Mouse (Mus musculus) left cerebral cortex, adult 18-20 months (tissue): Measurements from ENCODE around the gene Foxk2. TPM values are rescaled to one million over a fixed set of nuclear protein-coding genes. Genes with fewer than 3 reads are reported as not detected.
"Not testable (repeated sequence)": the region's sequence is repeated elsewhere in the genome, so short reads cannot be mapped to it uniquely, and the experiment has no call there.

ENCODE experiments used
- DNase-seq, 2 experiments: peaks; one replicate each; pipeline ENCODE4 v3.0.0; 2021 to 2022; ENCODE audit warnings: low spot score in 2 of 2, mixed read lengths in 1 of 2
- total RNA-seq, 2 experiments: library from RNA; stranded (reverse); gene quantifications; 2 replicates each; pipeline ENCODE4 v1.2.3; 2021

Foxk2 gene
- total RNA-seq, 2 experiments from 2014 or later = 79.6 to 82.2 TPM

- DNase-seq = no peak
Observed at GRCm38 (mm10) chr11:121277516-121277915, 17.7 kb downstream of the Foxk2 start.

DNA sequence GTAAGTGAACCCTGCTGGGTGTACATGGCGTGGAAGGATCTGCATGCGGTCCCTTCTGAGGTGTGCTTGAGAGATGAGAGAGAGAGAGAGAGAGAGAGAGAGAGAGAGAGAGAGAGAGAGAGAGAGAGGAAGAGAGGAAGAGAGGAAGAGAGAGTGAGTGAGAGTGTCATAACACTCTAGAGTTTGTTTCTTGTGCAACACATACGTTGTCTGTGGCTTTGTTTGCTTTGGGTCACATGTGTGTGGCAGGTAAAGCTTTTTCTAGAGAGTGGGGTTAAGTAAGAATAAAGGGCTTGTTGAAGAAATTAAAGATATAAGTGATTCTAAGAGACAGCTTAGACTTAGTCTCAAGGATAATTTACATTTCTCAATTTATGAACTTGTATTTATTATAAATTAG lies 18.2 kb downstream of the Foxk2 start:
- no peak for DNase-seq

DNA sequence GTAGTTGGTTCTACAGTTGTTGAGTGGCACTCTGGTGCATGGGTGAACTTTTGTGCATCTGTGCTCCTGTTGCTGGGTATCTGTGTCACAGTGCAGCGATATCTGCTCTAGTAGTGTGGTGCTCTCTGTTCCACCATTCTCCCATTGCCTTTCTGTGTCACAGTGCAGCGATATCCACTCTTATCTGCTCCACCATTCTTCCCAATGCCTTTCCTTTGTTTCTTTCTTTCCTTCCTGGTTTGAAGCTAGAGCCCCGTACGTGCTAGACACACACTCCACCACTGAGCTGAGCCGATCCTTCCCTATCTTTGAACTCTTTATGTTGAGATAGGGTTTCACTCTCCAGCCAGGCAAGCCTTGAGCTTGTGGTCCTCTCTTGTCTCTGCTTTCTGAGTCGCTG lies 23.1 kb downstream of the Foxk2 start:
- DNase-seq = no peak

- DNase-seq = no peak
Observed at GRCm38 (mm10) chr11:121289859-121290258, 30.1 kb downstream of the Foxk2 start.

GRCm38 (mm10) chr11:121294771-121295170 lies 35.0 kb downstream of the Foxk2 start:
- DNase-seq = no peak

DNA sequence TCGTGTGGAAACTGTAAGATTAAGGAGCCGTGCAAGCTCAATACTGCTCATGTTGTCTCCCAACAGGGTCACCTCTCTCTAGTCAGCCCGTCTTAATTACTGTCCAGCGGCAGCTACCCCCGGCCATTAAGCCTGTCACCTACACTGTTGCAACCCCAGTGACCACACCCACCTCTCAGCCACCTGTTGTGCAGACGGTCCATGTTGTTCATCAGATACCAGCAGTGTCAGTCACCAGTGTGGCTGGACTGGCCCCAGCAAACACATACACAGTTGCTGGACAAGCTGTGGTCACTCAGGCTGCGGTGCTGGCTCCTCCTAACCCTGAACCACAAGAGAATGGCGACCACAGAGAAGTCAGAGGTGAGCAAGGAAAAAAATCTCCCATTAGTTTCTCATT lies 38.7 kb downstream of the Foxk2 start:
- DNase-seq = no peak

DNA sequence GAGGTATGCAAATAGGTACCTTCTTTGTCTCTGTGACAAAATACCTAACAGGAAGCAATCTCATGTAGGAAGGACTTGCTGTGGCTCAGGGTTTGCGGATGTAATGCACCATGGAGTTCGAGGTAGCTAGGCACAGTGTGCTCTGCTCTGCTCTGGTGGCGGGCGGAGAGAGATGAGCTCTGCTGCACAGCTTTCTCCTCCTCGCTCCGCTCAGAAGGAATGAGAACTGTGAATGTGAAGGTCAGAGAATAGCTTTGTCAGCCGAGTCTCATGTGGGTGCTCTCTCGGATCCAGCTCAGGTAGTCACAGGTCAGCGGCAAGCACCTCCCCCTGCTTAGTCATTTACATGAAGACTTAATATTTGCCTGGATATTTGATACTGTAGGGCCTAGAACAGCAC lies 40.5 kb downstream of the Foxk2 start:
- no peak for DNase-seq

DNA sequence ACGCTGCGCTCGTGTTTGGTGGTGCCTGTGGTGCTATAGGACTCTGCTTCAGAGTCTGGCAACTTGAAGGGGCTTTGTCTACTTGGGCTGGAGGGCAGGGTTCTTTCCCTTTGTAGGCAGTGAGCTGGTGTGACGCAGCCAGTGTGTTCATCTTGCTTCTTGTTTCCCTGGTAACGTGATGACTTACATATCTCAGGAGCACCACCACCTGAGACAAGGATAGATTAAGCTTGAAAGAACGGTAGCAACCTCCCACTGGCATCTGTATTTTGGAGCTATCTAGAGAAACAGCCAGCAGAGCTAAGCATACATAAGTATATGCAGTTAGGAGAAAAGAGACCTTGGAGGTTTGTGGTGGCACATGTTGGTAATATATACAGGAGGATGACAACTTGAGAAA lies 45.6 kb downstream of the Foxk2 start:
- DNase-seq = peak; percentile 49 to 53

DNA sequence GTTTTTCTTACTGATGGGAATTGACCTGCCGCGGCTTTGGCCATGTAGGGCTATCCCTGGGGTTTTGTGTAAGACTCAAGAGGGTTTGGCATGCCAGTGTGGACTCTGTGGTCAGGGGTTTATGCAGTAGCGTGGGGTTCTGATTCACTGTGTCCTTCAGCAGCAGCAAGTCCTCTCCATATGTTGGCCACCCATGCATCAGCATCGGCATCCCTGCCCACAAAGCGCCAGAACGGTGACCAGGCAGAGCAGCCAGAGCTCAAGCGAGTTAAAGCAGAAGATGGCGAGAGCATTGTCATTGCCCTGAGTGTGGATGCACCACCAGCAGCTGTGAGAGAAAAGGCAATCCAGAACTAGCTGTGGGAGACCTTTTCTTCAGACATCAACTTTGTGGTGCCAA lies 46.8 kb downstream of the Foxk2 start:
- DNase-seq = peak; percentile 72 to 73

DNA sequence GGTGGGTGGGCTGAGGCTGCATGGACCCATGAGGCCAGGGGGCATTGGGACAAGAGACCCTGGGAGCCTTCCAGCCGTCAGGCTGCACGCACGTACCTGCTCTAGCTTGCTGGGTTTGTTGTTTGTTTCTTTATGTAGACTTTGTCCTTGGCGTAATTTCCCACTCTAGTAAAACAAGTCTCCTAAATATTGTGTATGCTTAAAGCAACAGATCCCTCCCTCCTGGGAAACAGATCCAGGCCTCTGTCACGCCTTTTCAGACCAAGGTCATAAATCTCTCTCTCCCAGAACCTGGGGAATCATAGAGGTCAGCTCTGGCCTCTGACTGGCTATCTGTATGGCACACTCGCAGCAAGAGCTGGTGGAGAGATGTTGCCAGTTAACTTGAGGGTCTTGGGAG lies 47.9 kb downstream of the Foxk2 start:
- DNase-seq = not testable (repeated sequence)

GRCm38 (mm10) chr11:121326034-121326433 lies 66.2 kb downstream of the Foxk2 start:
- no peak for DNase-seq

- DNase-seq = no peak
Observed at GRCm38 (mm10) chr11:121326681-121327080, 66.9 kb downstream of the Foxk2 start.

- DNase-seq = no peak
Observed at GRCm38 (mm10) chr11:121328206-121328605, 68.4 kb downstream of the Foxk2 start.

DNA sequence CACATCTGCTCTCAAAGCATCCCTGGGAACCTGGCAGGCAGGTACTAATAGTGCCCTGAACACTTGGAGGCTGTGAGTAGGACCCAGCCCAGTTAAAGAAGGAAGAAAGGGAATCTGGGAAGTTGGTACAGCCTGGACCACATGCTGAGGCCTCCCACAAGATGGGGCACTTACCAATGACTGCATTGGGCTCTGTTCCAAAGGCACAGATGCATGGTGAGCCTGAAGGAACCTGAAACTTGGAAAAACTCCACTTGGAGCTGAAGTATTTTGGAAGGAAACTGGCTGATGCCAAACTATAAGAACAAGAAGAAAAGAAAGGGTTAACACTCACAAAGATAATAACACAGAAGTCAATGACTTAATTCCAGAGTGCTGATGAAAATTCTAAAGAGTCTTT lies 68.8 kb downstream of the Foxk2 start:
- DNase-seq = peak in 1 of 2 experiments; percentile 27

GRCm38 (mm10) chr11:121331641-121332040 lies 71.9 kb downstream of the Foxk2 start:
- DNase-seq = no peak

GRCm38 (mm10) chr11:121339647-121340046 lies 79.9 kb downstream of the Foxk2 start:
- DNase-seq = no peak

DNA sequence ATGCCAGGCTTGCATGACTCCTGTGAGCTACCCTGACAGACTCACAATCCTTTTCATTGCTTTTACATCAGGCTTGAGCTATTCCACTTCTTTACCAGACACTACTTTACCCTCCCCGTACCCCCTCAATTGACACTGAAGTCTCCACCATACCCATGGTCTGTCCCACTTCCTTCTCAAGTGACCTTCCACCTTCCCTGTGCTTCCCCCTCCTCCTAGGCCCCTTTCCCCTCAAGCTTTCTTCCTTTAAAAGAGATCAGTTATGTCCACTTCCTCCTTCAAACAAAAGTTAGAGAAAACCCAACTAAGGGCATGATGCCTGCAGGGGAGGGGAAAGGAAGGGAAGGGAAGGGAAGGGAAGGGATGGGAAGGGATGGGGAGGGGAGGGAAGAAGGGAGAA lies 80.5 kb downstream of the Foxk2 start:
- DNase-seq = no peak

DNA sequence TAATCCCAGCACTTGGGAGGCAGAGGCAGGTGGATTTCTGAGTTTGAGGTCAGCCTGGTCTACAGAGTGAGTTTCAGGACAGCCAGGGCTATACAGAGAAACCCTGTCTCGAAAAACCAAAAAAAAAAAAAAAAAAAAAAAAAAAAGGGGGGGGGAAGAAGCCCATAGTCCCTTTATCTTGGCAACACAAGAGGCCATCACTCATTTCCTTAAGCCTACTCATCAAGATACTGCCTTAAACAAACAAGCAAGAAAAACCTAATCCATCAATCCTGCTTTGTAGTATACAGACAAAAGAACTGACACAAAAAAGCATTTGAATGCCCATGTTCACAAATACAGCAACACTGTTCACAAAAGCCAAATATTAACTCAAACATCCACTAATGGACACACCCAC lies 82.6 kb downstream of the Foxk2 start:
- not testable (repeated sequence) for DNase-seq

- DNase-seq = no peak
Observed at GRCm38 (mm10) chr11:121347036-121347435, 87.2 kb downstream of the Foxk2 start.

DNA sequence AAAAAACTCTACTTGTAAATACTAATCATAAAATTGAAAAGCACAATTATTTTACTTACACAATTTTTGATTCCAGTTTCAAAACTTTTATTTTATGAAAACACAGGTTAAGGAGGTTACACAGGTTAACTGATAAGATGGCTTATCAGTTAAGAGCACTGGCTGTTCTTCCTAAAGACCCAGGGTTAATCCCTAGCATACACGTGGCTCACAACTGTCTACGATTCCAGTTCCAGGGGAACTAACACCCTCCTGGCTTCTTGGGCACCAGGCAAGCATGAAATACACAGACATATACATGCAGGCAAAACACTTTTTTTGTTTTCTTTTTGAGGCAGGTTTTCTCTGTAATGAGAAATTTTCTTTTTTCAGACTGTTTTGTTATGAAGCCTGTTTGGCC lies 88.4 kb downstream of the Foxk2 start:
- DNase-seq = no peak

DNA sequence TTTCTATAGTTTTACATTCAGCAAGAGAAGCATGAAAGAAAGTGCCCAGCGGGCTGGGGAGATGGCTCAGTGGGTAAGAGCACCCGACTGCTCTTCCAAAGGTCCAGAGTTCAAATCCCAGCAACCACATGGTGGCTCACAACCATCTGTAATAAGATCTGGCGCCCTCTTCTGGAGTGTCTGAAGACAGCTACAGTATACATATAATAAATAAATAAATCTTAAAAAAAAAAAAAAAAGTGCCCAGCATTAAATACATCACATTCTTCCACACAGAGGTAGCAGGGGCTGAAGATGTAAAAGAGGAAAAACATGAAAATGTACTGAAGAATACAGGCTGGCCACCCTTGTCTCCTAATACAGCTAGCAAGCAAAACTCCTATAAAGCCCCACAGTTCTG lies 88.9 kb downstream of the Foxk2 start:
- not testable (repeated sequence) for DNase-seq

- peak; percentile 23 to 41 for DNase-seq
Observed at GRCm38 (mm10) chr11:121353326-121354090, 93.7 kb downstream of the Foxk2 start.

GRCm38 (mm10) chr11:121354091-121354707 lies 94.4 kb downstream of the Foxk2 start, which contains the start of gene Wdr45b:
Gene Wdr45b, minus strand, starts transcription at chr11:121354445.
- peak; percentile 99 to 100 for DNase-seq
